Mouse (Mus musculus) E14TG2a.4 (cell line): ENCODE data around the gene Sh2d6.

Source experiments
- CTCF ChIP-seq: conservative IDR thresholded peaks from 2 replicates; pipeline ENCODE4 v1.5.1; 2014; ENCODE audit warnings: low read length
- NANOG ChIP-seq: IDR thresholded peaks from 2 replicates; pipeline ENCODE4 v1.6.1; 2014; ENCODE audit warnings: borderline replicate concordance, low read length, mixed read lengths

GRCm38 (mm10) chr6:72518842-72519241, 2.7 kb downstream of the Sh2d6 start:
- TF ChIP-seq CTCF (no peak), NANOG (no peak)
